Mouse (Mus musculus): ENCODE data around the gene Msmp.
A peak's percentile ranks its signal among the peaks of the same experiment; 100 is the strongest.
"Not testable (repeated sequence)": the region's sequence is repeated elsewhere in the genome, so short reads cannot be mapped to it uniquely, and the experiment has no call there.

The Msmp gene

DNA sequence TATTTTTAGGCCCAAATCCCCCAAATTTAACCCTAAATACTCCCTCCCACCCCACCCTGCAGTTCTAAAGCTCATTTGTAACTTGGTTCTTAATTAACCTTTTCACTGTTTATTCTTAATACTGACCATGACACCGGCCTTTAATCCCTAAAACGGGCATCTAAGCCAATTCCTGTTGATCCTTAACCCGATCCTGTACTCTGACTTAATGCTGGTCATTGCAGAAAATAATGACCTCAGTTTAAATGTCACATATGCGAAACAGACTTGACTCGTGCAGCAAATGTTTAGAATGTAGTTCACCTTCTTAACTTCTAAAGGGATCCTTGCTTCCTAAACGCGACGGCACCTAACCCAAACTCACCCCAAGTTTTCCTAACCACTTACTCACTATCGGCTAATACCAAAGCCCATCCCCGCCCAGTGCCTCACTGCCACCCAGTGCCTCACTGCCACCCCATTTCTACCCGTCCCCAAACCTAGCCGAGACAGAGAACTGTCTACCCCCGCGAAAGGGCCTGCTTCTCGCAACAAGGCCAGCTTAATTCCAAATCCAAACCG, 22.8 kb downstream of the Msmp start:
- no peak for DNase-seq

DNA sequence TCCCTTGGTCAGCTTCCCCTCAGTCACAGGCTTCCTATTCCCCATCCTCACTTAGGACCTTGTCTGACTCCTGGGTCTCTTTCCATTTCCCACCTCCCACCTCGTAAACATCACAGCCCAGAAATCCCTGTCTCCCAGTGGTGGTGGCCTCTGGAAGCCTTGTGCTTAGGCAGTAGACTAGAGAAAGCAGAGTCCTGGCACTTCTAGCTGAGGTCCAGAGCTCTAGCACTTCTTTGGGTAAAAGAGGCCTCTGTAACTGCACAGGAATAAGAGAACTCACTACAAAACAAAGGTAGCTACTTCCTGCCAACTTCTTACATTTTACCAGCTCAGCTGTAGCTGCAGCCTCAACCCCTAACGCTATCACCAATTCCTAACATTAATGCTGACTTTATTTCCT, 23.3 kb downstream of the Msmp start:
- DNase-seq = no peak

DNA sequence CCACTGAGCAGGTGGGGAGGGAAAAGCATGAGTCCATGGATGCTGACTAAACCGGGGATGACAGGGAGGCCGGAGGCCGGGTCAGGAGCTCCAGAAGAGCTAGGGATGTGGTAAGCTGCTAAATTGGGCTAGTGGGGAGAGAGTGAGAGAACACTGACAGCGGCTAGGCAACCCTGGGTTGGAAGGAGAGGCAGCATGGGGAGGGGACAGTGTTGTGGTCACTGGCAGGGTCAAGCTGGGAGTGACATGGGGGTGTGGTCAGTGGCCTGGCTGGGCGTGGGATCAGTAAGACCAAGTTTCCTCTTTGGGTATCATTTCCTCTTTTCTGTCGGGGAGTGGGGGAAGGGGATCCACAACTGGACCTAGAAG, 24.1 kb downstream of the Msmp start:
- DNase-seq = no peak

DNA sequence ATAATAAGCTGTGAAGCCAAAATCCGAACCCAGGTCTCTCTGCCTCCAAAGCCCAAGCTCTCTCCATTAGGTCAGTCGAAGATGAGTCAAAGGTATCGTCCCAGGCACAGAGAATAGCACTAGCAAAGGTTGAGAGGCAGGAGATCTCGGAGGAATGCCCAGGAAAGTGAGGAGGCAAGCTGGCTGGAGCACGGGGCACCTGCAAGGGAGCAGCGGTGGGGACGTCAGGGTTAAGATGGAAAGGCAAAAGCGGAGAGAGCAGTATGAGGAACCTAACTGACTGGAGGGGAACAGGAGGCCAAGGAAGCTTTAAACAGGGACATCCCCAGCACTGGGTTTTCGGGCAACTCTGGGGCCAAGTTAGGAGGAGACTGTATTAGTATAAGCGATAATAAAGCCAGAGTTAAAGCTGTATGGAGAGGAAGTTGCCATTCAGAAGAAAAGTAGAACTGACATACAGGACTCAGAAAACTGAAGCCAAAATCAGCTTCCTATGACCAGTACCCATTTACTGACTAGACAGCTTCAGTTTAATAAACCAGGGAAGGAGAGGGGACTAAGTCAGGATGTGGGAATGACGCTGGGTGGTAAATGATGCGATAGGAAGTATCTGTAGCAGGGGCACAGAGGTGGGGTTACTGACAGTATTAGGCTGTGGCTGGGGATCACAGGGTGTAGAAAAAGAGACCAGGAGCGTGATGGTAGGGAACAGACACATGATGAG, 24.6 kb downstream of the Msmp start:
- DNase-seq = no peak

DNA sequence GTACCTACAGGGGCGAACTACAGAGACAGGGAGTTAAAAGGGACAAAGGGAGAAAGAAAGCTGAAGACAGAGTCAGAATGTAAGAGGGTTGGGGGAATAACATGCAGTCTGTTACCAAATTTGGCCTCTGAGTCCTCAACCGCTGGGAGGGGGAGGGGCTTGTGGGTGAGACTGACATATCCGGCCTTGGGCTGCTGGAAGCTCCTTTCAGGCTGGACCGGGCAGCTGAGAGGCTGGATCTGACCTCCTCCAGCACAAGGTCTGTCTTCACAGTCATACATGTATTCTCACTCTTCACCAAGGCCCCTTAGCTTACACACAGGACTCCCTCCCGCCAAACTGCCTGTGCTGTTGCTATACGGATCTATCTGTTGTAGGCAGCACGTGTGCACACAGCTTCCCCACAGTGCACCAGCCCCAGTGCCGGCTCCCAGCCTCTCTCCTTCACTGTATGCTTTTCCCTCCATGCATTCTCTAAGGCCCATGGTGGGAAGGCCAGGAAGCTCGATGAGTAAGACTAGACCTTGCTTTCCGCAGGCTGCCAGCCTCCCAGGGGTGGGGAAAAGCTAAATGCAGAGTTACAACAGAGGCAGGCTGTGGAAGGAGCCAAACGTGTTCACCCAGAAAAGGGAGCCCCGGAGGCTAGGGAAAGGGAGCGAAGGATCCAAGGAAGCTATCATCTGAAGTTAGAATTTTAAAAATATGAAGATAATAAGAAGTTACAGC, 25.5 kb downstream of the Msmp start:
- DNase-seq = peak; percentile 44

DNA sequence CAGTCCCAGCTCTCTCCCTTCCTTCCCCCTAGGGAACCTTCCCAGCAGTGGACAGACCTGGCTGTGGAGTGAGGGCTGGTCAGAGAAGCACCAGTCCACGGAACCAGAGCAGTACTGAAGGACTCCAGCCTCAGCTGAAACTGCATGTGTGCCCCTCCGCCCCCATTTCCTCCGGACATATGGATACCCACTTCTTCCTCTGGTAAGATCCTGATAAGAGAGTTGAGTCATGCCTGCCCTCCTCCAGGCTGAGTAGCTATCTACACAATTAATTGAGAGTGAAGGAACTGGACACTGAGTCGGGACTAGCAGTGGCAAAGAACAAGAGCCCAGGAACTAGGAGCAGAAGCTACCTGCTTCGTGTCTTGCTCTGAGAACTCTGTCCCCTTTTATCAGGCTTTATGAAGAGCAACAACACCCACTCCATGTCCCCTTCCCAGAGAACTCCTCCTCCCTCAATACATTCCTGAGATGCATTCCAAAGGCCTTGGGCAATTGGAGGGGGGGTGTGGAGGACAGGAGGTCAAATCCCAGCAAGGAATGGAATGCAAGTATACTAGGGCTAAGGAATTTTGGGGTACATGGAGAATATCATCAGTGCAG, 26.2 kb downstream of the Msmp start:
- no peak for DNase-seq

DNA sequence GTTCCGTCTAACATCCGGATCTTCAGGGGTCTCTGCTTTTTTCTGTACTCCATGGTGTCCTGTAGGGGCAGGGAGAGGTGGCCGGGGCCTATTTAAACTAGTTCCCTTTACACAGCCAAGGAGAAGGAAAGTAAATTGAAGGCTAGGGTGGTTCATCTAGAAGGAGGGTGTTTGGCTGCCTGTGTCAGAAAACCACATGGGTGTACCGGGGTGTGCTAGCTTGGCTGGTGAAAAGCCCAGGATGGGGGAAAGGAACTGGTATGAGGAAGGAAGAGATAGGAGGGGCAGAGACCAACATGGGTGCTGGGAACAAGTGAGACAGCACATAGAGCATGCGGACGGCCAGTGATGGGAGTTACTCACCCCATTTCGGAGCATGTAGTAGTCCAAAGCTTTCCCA, 28.4 kb downstream of the Msmp start:
- DNase-seq = no peak

DNA sequence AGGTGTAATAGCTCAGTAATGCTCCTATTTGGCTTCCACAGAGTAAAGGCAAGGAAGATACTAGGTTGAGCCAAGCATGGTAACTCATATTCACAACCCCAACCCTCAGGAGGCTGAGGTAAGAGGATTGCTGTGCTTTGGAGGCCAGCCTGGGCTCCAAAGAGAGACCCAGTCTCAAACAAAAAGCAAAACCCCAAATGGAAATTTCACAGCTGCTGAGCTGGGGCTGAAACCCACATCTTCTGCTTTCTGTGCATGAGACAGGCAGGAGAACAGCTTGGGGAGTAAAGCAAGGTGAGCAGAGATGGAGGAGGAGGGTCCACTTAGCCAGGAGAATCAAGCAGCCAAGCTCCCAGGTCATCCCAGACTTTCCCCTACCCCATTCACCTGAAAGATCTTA, 30.4 kb downstream of the Msmp start:
- no peak for DNase-seq

DNA sequence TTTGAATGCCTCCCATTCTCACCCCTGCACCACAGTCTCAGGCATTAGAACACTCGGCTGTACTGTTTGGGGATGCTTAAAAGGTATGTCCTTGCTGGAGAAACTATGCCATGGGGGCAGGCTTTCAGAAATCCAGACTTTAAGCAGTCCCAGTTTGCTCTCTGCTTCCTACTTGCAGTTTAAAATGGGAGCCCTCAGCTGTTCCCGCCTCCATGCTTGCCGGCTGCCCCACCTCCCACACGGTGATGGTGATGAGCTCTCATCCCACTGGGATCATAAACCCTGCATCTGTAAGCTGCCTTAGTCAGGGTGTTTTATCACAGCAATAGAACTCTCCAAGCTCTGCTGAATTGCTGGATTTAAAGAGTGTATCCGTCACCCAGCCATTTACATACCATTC, 31.9 kb downstream of the Msmp start:
- DNase-seq = no peak

DNA sequence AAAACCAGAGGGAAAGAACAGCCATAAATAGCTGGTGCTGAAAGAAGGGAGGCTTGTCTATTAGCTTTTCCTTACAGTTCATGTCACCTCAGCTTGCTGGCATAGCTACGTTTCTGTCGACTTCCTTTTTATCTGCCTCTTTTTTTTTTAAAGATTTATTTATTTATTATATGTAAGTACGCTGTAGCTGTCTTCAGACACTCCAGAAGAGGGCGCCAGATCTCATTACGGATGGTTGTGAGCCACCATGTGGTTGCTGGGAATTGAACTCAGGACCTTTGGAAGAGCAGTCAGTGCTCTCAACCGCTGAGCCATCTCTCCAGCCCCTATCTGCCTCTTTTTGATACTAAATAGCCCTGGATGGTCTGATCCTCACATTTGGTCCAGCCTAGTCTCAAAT, 32.4 kb downstream of the Msmp start:
- DNase-seq = not testable (repeated sequence)

DNA sequence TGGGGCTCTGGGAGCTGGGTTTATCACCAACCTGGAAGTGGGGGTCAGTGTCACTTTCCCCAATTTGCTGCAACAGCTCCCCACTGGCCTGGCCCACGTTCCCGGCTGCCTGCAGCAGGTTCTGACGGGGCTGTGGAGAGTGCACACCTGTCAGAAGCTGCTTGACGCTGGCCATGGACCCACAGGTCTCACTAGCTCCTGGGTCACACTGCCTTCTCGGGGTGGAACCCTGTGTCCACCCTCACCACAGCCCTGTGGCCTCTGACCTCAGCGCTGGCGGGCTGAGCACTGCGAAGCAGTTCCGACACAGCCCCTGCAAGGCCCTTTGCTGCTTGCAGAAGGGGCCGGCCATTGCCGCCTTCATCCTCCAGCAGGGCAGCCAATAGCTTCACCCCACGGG, 35.2 kb downstream of the Msmp start:
- no peak for DNase-seq

DNA sequence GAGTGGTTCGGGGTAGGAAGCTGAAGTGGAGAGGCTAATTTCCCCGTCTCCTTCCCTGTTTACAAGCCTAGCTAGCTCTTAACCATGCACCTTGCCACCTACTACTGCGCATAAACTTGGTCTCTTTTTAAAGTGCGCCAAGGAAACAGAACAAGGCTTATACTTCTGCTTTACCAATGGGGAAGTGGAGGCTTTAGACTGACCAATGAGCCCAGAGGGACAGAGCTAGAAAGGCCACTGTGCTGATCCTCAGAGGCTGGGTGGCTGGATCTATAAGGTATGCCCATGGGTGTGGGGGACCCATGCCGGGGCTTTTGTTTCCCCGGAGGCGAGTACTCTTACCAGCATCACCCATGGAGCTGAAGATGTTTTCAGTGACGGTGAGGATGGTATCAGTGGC, 37.1 kb downstream of the Msmp start:
- no peak for DNase-seq

DNA sequence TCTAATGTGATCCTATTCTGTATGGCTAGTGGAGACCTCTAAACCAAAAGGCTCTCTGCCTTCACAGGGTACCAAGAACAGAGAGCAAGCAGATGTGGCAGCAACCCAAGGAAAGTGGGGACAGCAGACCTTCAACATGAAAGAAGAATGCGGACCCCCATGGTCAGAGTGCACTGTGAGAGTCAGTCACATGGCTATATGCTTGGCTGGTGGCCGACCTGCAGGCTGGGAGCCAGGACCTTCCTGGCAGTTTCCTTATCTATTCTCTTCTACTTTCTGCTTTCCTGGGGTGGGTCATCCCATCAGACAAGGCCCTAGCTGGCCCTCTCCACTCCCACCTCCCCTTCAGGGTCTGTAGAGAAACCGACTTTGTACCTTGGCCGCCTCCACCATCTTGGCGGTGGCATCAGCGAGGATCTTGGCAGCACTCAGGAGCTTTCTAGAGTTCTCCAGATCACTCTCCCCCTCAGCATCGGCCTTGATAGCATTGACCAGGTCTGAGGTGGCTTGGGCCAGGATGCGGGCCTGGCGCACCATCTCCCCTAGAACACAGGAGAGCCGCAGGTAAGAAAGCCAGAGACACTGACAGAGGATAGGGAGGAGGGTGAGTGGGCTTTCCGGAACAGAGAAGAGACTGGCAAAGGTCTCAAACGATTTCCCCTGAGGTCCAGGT, 37.8 kb downstream of the Msmp start:
- DNase-seq = no peak

DNA sequence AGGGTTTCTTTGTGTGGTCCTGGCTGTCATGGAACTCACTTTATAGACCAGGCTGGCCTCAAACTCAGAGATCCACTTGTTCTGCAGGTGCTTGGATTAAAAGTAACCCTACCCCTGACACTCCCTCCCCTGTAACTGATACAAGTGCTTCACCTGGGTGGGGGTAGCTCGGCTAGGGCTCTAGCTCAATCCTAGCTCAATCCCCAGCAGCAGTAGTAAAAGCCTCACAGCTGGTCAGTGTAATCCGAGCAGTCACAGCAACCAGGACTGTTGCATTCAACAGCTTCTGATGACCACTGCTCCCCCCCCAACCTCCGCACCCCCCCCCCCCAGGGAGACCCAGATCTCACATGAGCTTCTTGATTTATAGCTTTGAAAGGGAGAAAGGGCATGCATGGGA, 42.2 kb downstream of the Msmp start:
- no peak for DNase-seq

DNA sequence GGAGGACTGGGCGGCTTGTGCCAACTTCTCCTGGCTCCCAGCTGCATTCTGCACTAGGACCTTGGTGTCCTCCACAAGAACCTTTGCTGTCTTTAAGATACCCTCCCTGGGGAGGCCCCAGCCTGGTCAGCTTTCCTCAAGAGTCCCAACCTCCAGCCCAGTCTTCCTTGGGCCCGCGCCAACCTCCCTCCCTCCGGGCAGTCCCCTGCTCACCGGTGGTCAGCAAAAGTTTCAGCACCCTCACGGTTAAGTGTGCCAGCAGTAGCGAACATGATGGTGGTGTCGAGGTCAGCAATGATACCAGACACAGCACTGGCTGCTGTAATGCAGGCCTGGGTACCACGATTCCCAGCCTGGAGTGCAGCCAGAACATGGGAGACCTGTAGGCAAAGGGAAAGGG, 48.3 kb downstream of the Msmp start:
- no peak for DNase-seq

DNA sequence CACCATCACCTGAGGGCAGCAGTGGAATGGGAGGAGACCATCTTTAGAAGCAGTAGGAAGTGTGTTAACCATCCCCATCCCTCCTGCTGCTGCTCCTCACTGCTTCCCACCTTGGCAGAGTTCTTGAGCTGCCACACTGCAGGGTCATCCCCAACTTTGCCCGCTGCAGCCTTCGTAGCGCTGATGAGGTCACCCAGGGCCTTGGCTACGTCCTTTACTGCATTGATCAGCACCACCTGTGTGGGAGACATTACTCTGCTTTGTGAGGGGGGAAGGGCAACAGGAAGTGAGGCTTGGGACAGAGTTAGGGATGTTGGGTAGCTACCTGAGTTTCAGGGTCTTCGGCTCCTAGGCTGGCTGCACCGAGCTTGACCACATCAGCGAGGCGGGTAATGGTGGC, 48.7 kb downstream of the Msmp start:
- DNase-seq = no peak

DNA sequence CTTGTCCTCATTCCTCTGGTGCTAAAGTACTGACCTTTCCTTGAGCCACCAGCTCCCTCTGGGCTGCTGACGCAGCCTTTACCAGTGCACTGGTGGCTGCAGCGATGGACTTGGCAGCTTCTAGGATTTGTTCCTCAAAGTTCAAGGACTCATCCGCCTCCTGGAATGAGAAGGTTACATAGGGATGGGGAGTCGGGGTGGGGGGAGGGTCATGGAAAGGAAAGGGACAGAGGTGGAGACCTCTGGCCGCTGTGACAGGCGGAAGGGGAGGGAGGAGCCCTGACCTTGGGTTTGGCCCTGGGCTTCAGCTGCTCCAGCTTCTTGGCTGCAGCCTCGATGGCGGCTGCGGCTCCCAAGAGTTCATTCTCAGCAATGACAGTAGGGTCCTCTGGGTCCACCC, 51.0 kb downstream of the Msmp start:
- no peak for DNase-seq
